Mouse (Mus musculus) WW6 (cell line): ENCODE data around the gene Fshb.

Experiments used
- DNase-seq: peaks from one replicate; pipeline ENCODE4 v3.0.0-alpha.2; 2013; ENCODE audit warnings: low read depth, low spot score

Gene Fshb

DNA sequence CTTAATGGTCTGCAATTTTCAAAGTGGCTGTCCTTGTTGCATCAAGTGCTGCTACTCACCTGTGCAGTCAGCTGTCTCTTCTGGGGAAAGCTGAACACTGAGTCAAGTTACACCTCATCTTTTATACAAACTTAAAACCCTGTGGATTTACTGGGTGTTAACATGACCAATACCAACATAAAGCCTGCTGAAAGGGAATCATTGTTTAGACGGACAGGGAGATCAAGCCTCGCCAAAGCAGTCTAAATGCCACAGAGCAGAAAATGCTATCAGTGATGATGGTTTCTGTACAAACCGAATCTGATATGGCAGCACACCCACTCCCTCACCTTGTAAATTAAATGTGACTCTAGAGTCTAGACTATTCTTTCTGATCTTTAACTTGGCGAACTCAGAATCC lies at the start of gene Fshb:
Gene Fshb, minus strand, starts transcription at position 101 of the 400 bp plus-strand sequence.
- no peak for DNase-seq

DNA sequence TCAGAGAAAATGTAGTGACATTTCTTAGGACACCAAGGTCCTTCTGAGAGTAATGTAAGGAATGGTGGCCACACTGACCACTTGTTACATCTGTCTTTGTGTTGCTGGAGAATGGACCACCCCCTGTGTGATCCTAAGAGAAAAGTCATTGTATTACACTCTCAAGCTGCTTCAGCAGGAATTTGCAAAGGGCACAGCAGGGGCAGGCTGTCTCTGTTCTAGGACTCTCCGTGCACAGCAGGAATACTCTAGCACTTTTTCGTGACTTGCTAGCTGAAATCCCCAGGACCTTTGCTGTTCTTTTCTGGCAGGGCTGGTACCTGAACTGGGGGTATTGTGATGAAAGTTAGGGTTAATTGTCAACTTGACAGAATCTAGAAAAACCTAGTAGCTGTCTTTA lies 24.8 kb upstream of the Fshb start:
- no peak for DNase-seq

DNA sequence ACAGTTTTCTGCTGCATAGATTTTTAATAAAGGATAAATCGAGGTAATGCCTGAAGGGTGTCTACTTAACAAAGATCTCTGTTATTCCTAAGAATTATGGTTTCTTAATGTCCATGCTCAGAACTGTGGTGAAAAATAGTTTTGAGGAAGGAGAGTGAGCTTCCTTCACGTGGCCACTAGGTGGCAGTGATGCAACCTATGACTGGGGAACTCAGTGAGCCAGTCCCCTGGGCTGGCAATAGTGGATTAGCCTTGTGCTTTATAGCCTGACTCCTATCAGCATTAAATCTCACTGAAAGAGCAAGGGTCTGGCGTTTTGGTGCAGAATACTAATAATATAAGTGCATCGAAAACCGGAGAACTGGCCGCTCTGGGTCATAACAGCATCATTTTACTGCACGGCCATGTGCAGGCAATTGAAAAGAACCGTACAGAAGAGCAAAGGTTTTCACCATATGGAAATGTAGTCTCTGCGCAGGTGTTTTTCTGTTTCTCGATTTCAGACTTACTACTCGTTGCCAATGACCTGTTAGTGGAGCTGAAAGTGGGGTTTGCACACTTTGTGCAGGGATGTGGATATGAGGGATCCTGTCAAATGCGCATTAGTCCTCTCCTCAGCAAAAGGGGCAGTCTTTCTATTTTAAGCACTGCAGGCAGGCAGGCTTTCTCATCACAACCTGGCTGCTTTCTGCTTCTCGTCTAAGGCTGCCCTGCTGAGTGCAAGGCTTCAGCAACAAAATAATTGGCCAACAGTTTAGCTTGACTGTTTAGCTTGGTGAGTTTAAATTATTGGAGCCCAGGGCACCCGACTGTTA lies 23.8 kb upstream of the Fshb start:
- DNase-seq, result no peak

DNA sequence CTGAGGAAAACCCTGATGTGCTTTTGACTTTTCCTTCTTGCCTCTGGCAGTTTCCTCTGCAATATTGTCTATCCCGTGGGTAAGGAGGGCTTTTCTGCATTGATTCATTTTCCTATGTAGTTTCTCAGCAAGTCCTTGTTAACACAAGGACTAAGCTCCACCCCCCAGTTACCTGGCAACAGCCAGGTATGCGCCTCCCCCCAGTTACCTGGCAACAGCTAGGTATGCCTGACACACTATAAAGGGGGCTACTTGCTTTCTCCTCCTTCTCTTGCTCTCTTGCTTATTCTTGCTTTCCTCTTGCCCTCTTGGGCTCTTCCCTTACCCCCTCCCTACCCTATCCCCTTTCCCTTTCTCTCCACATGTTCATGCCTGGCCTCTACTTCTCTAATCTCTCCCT lies 3.8 kb upstream of the Fshb start:
- DNase-seq, result no peak

DNA sequence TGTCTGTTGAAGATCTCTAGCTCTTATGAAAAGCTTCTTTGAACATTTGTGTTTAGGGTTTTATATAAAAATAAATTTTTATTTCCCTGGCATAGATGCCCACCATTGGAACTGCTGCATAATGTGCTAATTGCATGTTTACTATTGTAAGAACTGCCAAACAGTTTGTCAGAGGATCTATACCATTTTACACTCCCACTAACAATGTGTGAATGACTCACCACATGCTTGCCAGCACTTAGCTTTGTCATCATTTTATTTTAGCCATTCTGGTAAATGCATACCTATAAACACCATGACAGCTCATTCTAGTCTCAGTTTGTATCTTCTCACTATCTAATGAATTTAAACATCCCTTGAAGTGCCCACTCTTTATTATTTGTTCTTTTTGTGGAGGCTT lies 13.5 kb downstream of the Fshb start:
- no peak for DNase-seq

DNA sequence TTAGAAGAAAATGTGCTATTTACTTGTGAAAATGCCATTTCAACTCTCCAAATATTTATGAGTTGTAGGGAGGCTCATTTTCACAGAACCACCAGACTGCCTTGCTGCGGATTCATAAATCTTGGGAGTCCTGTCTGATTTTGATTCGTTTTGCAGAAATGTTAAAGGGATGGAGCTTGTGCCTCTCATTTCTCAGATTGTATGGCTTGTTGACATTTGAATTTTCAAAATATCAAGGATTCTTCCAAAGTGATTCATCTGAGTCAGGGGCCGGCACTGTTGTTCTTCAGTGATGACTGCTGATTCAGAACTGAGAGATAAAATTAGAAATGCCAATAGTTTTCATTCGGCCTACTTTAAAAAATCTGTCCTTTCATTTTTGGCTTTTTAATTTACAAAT lies 18.6 kb downstream of the Fshb start:
- DNase-seq, result no peak

DNA sequence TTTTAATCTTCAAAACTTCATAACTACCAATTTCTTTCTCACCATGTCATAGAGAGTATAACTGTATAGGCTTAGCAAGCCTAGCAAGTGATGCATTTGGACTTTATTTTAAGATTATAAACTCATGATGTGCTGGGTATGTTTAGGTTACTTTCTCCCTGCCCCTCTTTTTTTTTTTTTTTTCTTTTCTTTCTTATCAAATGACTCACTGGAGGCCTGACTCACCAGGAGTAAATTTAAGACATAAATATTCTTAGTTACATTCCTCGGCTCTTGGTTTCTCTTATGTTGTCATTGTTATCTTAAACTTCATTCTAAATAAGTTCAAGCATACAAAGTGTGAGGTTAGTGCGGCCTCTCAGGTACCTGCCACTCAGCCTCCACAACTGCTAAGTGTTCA lies 23.5 kb downstream of the Fshb start:
- no peak for DNase-seq

DNA sequence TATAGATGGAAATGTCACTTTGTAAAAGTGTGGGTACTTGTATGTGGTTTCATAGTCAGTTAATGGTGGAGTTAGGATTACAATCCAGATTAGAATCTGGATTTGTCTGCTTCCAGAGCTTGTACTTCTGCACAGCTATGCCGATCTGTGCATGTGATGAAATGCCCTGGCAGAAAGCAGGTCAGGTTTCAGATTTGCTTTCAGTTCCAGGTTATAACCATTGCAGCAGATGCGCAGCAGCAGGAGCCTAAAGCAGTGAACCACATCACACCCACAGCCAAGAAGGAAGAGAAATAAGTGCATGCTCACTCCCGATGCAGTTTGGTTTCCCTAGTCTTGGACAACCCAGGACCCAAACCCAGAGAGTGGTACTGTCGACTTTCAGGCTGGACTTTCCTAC lies 34.8 kb downstream of the Fshb start:
- no peak for DNase-seq

DNA sequence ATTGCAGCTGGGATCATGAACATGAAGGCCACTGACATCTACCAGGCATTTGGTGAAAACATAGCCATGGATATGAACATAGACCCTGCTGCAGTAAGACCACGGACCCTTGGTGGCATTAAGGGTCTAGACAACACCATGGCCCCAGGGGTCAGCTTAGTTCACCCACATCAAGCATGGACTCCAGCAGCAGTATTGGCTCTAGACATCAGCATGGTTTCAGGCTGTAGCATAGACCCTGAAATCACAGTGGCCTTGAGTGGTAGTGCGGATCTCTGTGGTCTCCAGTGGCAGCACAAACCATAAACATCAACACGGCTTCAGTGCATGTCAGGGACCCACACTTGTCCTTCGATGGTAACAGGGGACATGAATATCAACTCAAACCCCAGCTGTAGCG lies 36.7 kb downstream of the Fshb start:
- DNase-seq, result no peak

DNA sequence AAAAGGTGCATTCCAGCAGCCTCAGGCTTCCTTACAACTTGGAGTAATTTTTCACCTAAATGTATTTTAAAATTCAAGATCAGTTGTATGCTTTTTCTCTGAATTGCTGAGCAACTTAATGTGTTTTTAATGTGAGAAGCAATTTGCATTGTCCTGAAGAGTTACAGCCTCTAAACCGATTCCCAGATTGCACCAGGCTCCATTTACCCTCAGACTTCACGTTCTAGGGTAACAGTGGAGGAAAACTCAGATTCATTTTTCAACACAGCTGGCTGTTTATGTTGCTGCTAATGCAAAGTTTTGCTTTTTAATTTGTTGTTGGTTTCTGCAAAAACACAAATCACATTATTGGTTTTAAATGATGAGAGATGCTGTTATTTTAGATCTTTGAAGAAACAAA lies 40.1 kb downstream of the Fshb start:
- no peak for DNase-seq

DNA sequence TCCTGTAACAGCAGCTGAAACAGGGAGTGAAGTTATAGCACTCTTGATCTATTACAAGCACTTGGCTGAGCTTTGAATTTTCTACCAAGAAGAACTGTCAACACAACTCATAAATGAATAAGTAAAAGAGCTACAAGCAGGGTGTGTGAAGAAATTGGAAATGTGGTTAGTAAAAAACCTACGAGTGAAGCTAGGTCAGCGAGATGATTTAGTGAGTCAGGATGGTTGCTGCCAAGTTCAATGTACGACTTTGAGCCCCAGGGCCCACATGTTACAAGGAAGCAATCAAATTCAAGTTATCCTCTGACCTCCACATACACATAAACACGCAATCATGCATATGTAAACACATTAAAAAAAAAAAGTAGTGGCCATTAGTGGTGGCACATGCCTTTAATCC lies 46.3 kb downstream of the Fshb start:
- no peak for DNase-seq

DNA sequence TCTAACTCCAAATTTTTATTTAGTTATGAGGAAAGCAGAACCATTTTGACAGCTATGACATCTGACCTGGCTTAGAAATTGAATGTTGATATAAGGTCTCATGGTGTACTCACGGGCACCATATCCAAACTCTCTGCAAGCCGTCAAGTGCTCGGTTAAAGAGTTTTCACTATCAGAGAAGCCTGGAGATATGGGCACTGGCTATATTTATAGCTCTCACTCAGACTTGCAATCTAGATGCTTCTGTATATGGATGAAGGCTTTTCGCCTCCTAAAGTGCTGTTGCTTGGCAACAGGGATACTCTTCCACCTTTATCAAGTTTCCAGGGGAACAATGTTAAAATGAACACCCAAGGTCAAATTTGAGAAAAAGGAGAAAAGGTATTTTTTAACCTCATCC lies 47.1 kb downstream of the Fshb start:
- DNase-seq, result no peak

DNA sequence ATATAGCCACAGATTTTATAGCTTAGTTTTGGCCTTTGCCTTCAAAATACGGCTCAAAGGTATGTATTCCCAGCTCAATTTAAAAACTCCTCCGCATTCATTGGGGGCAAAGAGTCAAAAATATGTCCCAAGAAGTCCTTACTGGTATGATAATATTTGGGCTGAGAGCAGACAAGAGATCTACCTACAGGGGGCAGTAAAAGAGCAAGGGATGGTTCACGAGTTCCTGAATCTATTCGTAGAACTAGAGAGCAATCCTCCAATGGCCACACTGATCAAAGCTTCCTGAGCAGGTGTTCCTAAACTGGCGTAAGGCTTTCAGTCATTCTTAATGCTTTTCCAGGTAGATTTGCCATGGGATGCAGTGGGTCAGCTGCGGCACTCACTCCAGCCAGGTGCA lies 49.3 kb downstream of the Fshb start:
- no peak for DNase-seq

DNA sequence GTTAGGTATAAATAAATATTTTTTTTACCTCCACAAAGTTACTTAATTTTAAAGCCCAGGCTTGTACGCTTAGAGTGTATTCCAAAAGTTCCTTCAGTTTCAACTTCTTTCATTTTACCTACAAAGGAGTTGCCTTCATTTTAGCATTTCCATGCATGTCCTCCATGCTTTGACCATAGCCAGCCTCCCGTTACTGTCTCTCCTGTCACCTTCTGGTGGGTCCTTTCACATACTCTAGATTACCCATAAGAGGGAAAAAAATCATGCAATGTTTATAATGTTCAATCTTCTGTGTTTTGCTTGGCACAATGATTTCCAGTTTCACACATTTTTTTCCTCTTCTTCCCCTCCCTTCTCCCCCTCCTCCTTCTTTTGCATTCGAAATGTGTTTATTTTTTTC lies 53.1 kb downstream of the Fshb start:
- no peak for DNase-seq
